Mouse (Mus musculus) thymus, adult 2 months (tissue): ENCODE results near the gene Zfp882.
"Not testable (repeated sequence)": the region's sequence is repeated elsewhere in the genome, so short reads cannot be mapped to it uniquely, and the experiment has no call there.

Experiments used
- CTCF ChIP-seq: fragments of 200-500 bp; IDR thresholded peaks from 2 replicates; pipeline ENCODE4 v1.5.1; 2012; ENCODE audit warnings: mild to moderate bottlenecking, control low read depth, low read length, moderate library complexity, borderline replicate concordance; ENCODE audit not compliant: control insufficient read depth, poor library complexity, insufficient read depth; ENCODE audit errors: extremely low read depth
- POLR2A ChIP-seq: fragments of 200-500 bp; IDR thresholded peaks from 2 replicates; pipeline ENCODE4 v1.6.1; 2012; ENCODE audit warnings: mild to moderate bottlenecking, low read length, control low read depth, moderate library complexity; ENCODE audit not compliant: control insufficient read depth, poor library complexity, insufficient read depth; ENCODE audit errors: extremely low read depth

DNA sequence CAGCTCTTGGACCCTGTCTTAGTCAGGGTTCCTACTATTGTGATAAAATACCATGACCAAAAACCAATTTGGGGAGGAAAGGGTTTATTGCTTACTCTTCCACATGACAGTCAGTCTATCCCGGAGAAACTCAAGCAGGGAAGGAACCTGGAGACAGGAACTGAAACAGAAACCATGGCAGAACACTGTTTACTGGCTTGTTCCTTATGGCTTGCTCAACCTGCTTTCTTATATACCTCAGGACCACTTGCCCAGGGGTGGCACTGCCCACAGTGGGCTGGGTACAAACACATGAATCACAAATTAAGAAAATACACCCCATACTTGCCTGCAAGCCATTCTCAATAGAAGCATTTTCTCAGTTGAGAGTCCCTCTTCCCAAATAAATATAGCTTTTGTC lies 5.3 kb upstream of the Zfp882 start:
- not testable (repeated sequence) for TF ChIP-seq CTCF, POLR2A
